Comparison of ENCODE assay signal across 8 mouse cellular contexts in the genomic region with DNA sequence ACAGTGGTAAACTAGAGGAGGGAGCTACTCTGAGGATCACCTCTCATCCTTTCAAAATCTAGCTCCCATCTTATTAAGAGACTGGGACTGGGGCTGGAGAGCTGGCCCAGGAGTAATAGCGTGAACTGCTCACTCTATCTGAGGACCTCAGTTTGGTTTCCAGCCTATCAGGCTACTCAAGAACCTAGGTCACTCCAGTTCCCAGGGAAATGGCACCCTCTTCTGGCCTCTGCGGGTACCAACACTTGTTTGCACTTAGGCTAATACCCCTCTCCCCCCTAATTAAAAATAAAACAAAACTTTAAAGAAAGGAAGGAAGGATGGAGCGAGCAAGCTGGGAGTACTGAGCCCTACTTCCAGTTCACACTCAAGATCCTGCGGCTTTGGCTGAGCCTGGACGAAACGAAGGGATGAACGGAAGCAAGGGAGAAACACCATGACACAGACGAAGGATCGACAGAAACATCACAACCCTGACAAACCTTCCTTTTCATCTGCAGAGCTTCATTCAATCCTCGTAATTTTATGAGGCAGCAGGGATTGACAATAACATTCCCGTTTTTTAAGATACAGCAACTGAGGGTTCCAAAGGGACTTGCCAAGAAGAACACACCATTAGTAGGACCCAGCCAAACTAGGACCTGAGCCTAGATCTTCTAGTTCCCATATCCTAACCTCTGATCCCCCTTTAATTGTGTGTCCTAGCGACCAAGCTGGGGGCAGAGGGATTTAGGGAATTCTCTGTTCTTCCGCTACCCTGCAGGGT. TPM values are rescaled to one million over a fixed set of nuclear protein-coding genes. Genes with fewer than 3 reads are reported as not detected.
A peak's percentile ranks its signal among the peaks of the same experiment; 100 is the strongest.
DNase-seq lines count a peak whose midpoint lies in the region; ATAC-seq lines count a peak whose summit lies in the region.

No protein-coding gene starts in this region.

- ATAC-seq in heart, embryonic 12.5 days (ENCODE audit: insufficient number of reproducible peaks, low FRiP score), result no peak
- ATAC-seq in liver, embryonic 15.5 days (ENCODE audit: insufficient read depth), result no peak

- peaks cover 53% of the 10 kb centered on the region for H3K36me3 ChIP-seq in heart, embryonic 12.5 days
- H3K36me3 ChIP-seq in hindbrain, embryonic 10.5 days, result peaks cover 54% of the 10 kb centered on the region
- peaks cover 53% of the 10 kb centered on the region for H3K36me3 ChIP-seq in liver, embryonic 15.5 days (replicated peaks)

- no peak for DNase-seq in heart, postnatal 25 days (ENCODE audit: low spot score)
- peak; percentile 54 for DNase-seq in NIH3T3 (ENCODE audit: low read depth)
- DNase-seq in hindbrain, embryonic 10.5 days (ENCODE audit: low spot score), result no peak
- DNase-seq in thymus, postnatal 25 days, result peak; percentile 43
- no peak for DNase-seq in ovary, postnatal 36 days (ENCODE audit: low spot score)
- DNase-seq in frontal cortex, postnatal 36 days (ENCODE audit: low spot score in 2 of 2), result no peak

- peak overlapping the region; percentile 98; the same call in 1 of the 2 replicates for H3K27ac ChIP-seq in heart, embryonic 12.5 days (ENCODE audit: poor library complexity, severe bottlenecking)
- H3K27ac ChIP-seq in hindbrain, embryonic 10.5 days, result peak overlapping the region; percentile 98
- H3K27ac ChIP-seq in liver, embryonic 15.5 days (replicated peaks), result peak overlapping the region; percentile 93

- H3K27me3 ChIP-seq in heart, embryonic 12.5 days (replicated peaks), result no peaks in the 10 kb centered on the region
- no peaks in the 10 kb centered on the region for H3K27me3 ChIP-seq in hindbrain, embryonic 10.5 days (ENCODE audit: insufficient read depth, poor library complexity, severe bottlenecking)
- H3K27me3 ChIP-seq in liver, embryonic 15.5 days, result no peaks in the 10 kb centered on the region

- intact Hi-C loops in heart, postnatal 25 days (cut with DNase I), result loop anchor here (5.0 kb wide), 1 partner anchor 39 kb away; the partner anchor contains the start of gene Armh3

- peak overlapping the region; percentile 87 for H3K4me3 ChIP-seq in heart, embryonic 12.5 days
- peak overlapping the region; percentile 99 for H3K4me3 ChIP-seq in hindbrain, embryonic 10.5 days
- H3K4me3 ChIP-seq in liver, embryonic 15.5 days (replicated peaks), result peak overlapping the region; percentile 74

- H3K4me2 ChIP-seq in heart, embryonic 12.5 days, result peak overlapping the region; percentile 93
- peak overlapping the region; percentile 99 for H3K4me2 ChIP-seq in liver, embryonic 15.5 days

- H3K4me1 ChIP-seq in heart, embryonic 12.5 days (replicated peaks), result peaks cover 50% of the 10 kb centered on the region
- peaks cover 59% of the 10 kb centered on the region for H3K4me1 ChIP-seq in hindbrain, embryonic 10.5 days (replicated peaks)
- peaks cover 74% of the 10 kb centered on the region for H3K4me1 ChIP-seq in liver, embryonic 15.5 days (replicated peaks)

- 68% methylated on average over 13 of the region's 13 CpGs for WGBS in heart, embryonic 12.5 days
- WGBS in hindbrain, embryonic 10.5 days, result 77% methylated on average over 13 of the region's 13 CpGs
- 42% methylated on average over 13 of the region's 13 CpGs for WGBS in liver, embryonic 15.5 days (ENCODE audit: insufficient replicate concordance)

- no peaks in the 10 kb centered on the region for H3K9me3 ChIP-seq in heart, embryonic 12.5 days (replicated peaks)
- H3K9me3 ChIP-seq in hindbrain, embryonic 10.5 days, result no peaks in the 10 kb centered on the region
- no peaks in the 10 kb centered on the region for H3K9me3 ChIP-seq in liver, embryonic 15.5 days (replicated peaks)

- H3K9ac ChIP-seq in heart, embryonic 12.5 days, result peak overlapping the region; percentile 97
- H3K9ac ChIP-seq in liver, embryonic 15.5 days, result peak overlapping the region; percentile 87

RNA-seq across cellular contexts. Expression of gene Pprc1, which starts 8.0 kb away (rescaled TPM):
- polyA plus RNA-seq in heart, embryonic 12.5 days (2016; fragmentation: Nextera tagmentation; extraction: Ambion mirVana), result 30.6 and 37.9 TPM in 2 replicates
- total RNA-seq in heart, postnatal 25 days (2021), result 10 to 100 TPM; 14.0 to 14.9 TPM
- polyA plus RNA-seq in hindbrain, embryonic 10.5 days (2016; fragmentation: Nextera tagmentation; extraction: Ambion mirVana), result 39.9 and 49.6 TPM in 2 replicates
- 15.7 and 17.0 TPM in 2 replicates for polyA plus RNA-seq in liver, embryonic 15.5 days (2015; fragmentation: Nextera tagmentation; extraction: Ambion mirVana)

RNA-seq across cellular contexts. Expression of gene Ldb1, which starts 8.4 kb away (rescaled TPM):
- polyA plus RNA-seq in heart, embryonic 12.5 days (2016; fragmentation: Nextera tagmentation; extraction: Ambion mirVana), result 84.2 and 85.0 TPM in 2 replicates
- 10 to 100 TPM; 40.3 to 44.7 TPM for total RNA-seq in heart, postnatal 25 days (2021)
- 90.2 and 111 TPM in 2 replicates for polyA plus RNA-seq in hindbrain, embryonic 10.5 days (2016; fragmentation: Nextera tagmentation; extraction: Ambion mirVana)
- polyA plus RNA-seq in liver, embryonic 15.5 days (2015; fragmentation: Nextera tagmentation; extraction: Ambion mirVana), result 27.0 and 31.2 TPM in 2 replicates

RNA-seq across cellular contexts. Expression of gene Hps6, which starts 33.4 kb away (rescaled TPM):
- 6.6 and 7.3 TPM in 2 replicates for polyA plus RNA-seq in heart, embryonic 12.5 days (2016; fragmentation: Nextera tagmentation; extraction: Ambion mirVana)
- total RNA-seq in heart, postnatal 25 days (2021), result 1 to 10 TPM; 6.2 to 7.0 TPM
- 4.8 and 5.7 TPM in 2 replicates for polyA plus RNA-seq in hindbrain, embryonic 10.5 days (2016; fragmentation: Nextera tagmentation; extraction: Ambion mirVana)
- 3.0 and 3.2 TPM in 2 replicates for polyA plus RNA-seq in liver, embryonic 15.5 days (2015; fragmentation: Nextera tagmentation; extraction: Ambion mirVana)

RNA-seq across cellular contexts. Expression of gene Armh3, which starts 38.4 kb away (rescaled TPM):
- polyA plus RNA-seq in heart, embryonic 12.5 days (2016; fragmentation: Nextera tagmentation; extraction: Ambion mirVana), result 13.6 and 16.5 TPM in 2 replicates
- total RNA-seq in heart, postnatal 25 days (2021), result 10 to 100 TPM; 14.8 to 16.0 TPM
- polyA plus RNA-seq in hindbrain, embryonic 10.5 days (2016; fragmentation: Nextera tagmentation; extraction: Ambion mirVana), result 16.6 and 19.4 TPM in 2 replicates
- polyA plus RNA-seq in liver, embryonic 15.5 days (2015; fragmentation: Nextera tagmentation; extraction: Ambion mirVana), result 4.0 and 4.1 TPM in 2 replicates

RNA-seq across cellular contexts. Expression of gene Nolc1, which starts 39.0 kb away (rescaled TPM):
- 56.2 and 60.3 TPM in 2 replicates for polyA plus RNA-seq in heart, embryonic 12.5 days (2016; fragmentation: Nextera tagmentation; extraction: Ambion mirVana)
- 10 to 100 TPM; 14.9 to 16.6 TPM for total RNA-seq in heart, postnatal 25 days (2021)
- polyA plus RNA-seq in hindbrain, embryonic 10.5 days (2016; fragmentation: Nextera tagmentation; extraction: Ambion mirVana), result 110 and 136 TPM in 2 replicates
- 47.3 and 48.8 TPM in 2 replicates for polyA plus RNA-seq in liver, embryonic 15.5 days (2015; fragmentation: Nextera tagmentation; extraction: Ambion mirVana)

Comparison
In these comparisons a context has a peak if more than half of its experiments do, and no peak if none do; other contexts are left out.
1. DNase-seq: peak in NIH3T3 (single experiment) and thymus, postnatal 25 days (single experiment); none in heart, postnatal 25 days (single experiment), hindbrain, embryonic 10.5 days (single experiment), ovary, postnatal 36 days (single experiment) and frontal cortex, postnatal 36 days (0 of 2).
2. Peak in every context shown above with its lines, with median percentiles within 50 percentile points of each other: H3K27ac ChIP-seq and H3K4me3 ChIP-seq.